Mouse (Mus musculus): Measurements from ENCODE around the gene Klc2.
A peak's percentile ranks its signal among the peaks of the same experiment; 100 is the strongest.

Klc2 gene

GRCm38 (mm10) chr19:5073028-5073427 is 45.3 kb downstream of the Klc2 start:
- peak in 1 of 2 experiments; percentile 37 for DNase-seq (ENCODE audit: low spot score in 2 of 2)

- no peak for DNase-seq (ENCODE audit: low spot score in 2 of 2)
These were observed 45.9 kb downstream of the Klc2 start for GRCm38 (mm10) chr19:5072389-5073019.

- peak; percentile 66 to 80 for DNase-seq (ENCODE audit: low spot score in 2 of 2)
These were observed 46.6 kb downstream of the Klc2 start for GRCm38 (mm10) chr19:5071545-5072369.

- DNase-seq (ENCODE audit: low spot score in 2 of 2), result no peak
These were observed 47.3 kb downstream of the Klc2 start for GRCm38 (mm10) chr19:5071077-5071476.

GRCm38 (mm10) chr19:5069978-5070377 is 48.4 kb downstream of the Klc2 start:
- no peak for DNase-seq (ENCODE audit: low spot score in 2 of 2)

GRCm38 (mm10) chr19:5069486-5069885 is 48.9 kb downstream of the Klc2 start:
- no peak for DNase-seq (ENCODE audit: low spot score in 2 of 2)

- DNase-seq (ENCODE audit: low spot score in 2 of 2), result no peak
These were observed 49.7 kb downstream of the Klc2 start for GRCm38 (mm10) chr19:5068570-5069234.

GRCm38 (mm10) chr19:5067867-5068569 is 50.3 kb downstream of the Klc2 start, which contains the start of gene Cd248:
Gene Cd248, plus strand, starts transcription at chr19:5068078.
- DNase-seq (ENCODE audit: low spot score in 2 of 2), result no peak

GRCm38 (mm10) chr19:5067040-5067799 is 51.1 kb downstream of the Klc2 start:
- no peak for DNase-seq (ENCODE audit: low spot score in 2 of 2)

GRCm38 (mm10) chr19:5065104-5065503 is 53.3 kb downstream of the Klc2 start:
- DNase-seq (ENCODE audit: low spot score in 2 of 2), result no peak

- no peak for DNase-seq (ENCODE audit: low spot score in 2 of 2)
These were observed 55.9 kb downstream of the Klc2 start for GRCm38 (mm10) chr19:5062446-5062845.

- DNase-seq (ENCODE audit: low spot score in 2 of 2), result no peak
These were observed 56.3 kb downstream of the Klc2 start for GRCm38 (mm10) chr19:5062041-5062440.

GRCm38 (mm10) chr19:5060365-5061330 is 57.7 kb downstream of the Klc2 start:
- DNase-seq (ENCODE audit: low spot score in 2 of 2), result no peak

- DNase-seq (ENCODE audit: low spot score in 2 of 2), result no peak
These were observed 59.3 kb downstream of the Klc2 start for GRCm38 (mm10) chr19:5058801-5059771.

- DNase-seq (ENCODE audit: low spot score in 2 of 2), result no peak
These were observed 60.2 kb downstream of the Klc2 start for GRCm38 (mm10) chr19:5057876-5058775.

Measured in right cerebral cortex, postnatal 10 days (tissue).